Mouse (Mus musculus): Measurements from ENCODE around the gene Ctse. TPM values are rescaled to one million over a fixed set of nuclear protein-coding genes. Genes with fewer than 3 reads are reported as not detected.

Ctse gene
- total RNA-seq, 4 experiments from 2014 or later: 0.27 to 1.3 (median 0.80) TPM

DNA sequence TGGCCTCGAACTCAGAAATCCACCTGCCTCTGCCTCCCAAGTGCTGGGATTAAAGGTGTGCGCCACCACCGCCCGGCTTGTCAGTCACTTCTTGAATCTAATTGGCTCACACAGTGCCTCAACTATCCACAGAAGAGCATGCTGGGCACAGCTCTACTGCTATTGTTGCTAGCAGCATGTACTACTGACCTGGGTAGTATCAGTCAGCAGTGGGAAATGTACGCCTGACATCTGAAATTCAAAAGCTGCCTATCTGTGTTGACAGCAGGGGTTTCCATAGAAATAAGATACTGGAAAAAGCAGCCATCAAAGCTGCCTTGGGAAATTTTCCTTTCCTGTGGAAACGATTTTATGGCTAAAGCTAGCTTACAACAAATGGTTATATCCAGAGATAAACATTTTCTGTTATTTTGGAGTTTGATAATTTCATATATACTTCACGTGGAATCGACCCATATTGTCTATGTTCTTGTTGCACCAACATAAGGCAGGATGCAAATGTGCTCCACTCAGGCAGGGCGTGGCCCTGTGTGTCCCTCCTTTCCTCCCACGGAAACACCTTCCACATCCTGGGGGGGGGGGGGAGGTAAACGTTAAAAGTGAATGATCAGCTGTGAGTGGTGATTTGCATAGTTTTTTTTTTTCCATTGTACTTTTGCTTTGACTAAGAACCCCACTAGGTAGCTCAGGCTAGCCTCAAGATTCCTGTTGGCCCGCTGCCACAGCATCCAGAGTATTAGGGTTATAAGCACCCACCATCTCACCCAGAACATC is 14.8 kb downstream of the Ctse start:
- DNase-seq (ENCODE audit: low spot score): no peak

DNA sequence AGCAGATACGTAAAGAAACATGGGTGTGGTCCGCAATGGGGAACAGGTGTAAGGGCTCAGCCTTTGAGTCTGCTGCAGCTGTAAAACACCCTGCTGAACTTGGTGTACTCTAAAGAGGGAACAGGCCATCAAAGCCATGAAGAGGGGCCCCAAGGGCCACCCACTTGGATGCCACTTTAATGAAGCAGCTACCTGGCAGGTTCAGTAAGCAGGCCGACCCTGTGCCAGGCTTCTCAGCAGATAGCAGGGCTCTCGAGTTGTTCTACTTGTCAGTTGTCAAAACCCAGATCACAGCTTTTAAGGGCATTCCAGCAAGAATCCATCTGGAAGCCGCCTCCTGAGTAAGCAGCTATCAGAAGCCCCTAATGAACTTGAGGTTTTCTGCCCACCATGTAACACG is 17.5 kb downstream of the Ctse start:
- no peak for DNase-seq (ENCODE audit: low spot score)

DNA sequence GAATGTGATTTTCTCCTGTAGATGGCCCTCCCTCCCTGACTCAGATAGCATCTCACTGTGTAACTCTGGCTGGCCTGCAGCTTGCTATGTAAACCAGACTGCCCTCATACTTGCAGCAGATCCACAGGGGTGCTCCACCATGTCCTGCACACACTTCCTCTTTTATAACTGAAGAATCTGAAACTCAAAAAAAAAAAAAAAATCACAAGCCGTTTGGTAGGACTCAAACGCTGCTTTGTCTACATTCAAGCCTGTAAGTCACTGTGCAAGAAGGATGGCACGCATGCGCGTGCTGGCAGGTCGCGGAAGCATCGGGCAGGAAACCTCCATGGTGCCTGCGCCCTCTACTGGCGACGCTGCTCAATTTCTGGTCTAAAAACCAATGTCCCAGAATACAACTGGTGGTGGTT is 19.8 kb downstream of the Ctse start:
- DNase-seq (ENCODE audit: low spot score): peak; percentile 84

DNA sequence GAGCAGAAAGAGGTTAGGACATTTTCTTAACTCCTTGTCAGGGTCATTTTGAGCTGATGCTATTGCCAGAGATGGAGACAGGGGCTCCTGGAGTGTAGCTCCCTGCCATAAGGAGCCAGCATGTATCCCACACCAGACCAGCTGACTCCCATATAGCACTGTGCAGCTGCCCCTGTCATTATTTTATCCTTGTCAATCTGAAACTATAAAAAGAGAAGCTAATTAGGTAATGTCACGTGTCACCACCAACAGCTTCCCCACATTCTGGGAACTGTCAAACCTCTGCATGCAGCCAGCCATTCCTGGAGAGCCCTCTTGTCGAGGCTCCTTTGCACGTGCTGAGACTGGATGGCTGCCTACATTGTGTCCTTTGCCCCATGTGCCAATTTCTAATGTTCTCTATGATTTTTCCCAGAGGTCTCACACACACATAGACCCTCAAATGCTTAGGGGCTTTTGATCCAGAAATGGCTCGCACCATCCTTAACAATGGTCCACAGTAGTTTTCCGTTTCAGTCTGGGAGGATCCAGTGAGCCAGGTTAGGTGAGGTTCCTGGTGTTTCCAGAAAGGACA is 21.5 kb downstream of the Ctse start:
- no peak for DNase-seq (ENCODE audit: low spot score)

DNA sequence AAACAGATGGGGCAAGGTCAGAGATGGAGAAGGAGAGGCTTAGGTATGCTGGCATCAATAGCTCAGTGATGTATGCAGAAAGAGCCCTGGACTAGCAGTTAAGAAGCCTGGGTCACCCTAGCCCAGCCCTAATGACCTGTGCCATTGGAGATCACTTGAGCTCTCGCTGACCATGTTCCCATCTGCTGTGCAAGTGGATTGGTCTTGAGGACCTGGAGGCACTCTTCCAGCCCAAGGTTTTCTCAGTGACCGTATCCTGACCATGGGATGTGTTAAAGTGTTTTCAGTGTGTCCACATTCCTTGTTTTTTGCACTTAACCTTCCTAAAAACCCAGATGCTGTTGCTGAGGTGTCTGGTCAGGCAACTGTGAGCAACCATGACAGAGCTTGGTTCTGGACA is 22.2 kb downstream of the Ctse start:
- no peak for DNase-seq (ENCODE audit: low spot score)

DNA sequence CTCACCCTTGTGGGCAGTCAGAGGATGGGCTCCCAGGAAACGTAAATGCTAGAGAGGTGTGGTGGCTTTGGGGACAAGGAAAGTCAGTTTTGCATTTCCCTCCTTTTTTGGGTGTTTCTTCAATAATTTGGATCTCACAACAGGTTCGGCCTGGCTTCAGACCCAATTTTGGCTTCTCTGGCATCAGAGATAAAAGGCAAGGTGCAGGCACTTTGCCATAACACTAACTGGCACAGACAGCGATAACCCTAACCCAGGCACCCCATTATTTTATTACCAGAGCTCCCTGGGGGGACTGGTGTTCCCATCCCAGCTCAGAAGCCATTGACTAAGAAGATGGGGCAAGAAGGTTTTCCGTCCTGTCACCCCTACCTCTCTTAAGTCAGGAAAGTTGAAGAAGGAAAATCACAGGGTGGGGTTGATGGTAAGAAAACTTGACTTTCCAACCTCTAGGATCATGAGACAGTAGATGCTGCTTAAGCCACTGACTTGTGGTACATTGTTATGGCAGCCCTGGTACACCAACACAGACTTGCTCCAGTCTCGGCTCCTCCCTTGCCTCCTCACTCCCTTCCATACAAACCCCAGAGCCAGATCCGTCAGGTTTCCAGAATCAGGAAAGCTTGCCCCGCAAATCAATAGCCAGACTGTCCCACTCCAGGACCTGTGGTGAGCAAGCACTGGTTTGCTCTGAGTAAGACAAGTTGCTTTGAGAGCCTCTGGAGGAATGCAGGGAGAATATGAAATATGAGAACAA is 22.8 kb downstream of the Ctse start:
- DNase-seq (ENCODE audit: low spot score): no peak

DNA sequence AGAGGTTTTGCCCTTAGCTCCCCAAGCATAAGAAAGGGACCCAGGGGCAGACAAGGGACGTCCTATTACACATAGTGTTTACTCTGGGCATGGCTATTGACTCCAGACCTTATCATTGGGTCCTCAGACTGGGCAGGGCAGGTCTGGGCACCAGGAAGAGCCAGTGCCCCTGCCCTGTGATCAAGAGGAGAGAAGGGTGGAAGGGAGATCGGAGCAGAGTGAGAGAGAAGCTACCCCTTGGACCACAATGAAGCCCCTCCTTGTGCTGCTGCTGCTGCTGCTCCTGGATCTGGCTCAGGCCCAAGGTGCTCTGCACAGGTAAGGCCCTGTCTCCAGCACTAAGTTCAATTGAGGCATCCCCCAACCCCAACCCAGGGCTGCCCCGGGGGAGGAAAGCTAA is 23.6 kb downstream of the Ctse start:
- DNase-seq (ENCODE audit: low spot score): no peak

DNA sequence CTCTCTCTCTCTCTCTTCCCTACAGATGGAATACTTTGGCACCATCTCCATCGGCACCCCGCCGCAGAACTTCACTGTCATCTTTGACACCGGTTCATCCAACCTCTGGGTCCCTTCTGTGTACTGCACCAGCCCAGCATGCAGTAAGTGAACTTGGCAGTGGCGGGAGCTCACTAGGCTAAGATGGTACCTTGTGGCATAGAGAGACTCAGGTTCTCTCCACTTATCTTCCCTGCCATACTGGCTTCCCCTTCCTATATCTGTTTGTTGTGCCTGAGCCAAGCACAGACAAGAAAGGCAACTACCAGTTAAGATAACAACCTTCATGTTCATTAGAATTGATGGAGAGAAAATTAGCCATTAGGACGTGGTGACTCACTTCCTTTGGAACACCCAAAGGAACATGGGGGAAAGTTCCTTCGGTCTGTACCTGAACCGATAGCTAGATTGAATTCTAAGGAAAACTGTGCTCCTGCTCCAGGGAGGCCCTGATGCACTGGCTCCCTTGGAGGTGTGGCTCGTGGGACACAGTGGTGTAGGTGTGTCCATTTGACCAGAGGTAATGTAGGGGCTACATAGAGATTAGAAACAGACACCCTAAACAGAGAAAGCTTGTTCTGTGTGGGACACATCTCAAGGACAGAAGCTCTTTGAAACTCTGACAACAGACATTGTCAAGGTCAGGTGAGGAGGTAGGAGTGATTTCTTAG is 25.3 kb downstream of the Ctse start:
- no peak for DNase-seq (ENCODE audit: low spot score)

DNA sequence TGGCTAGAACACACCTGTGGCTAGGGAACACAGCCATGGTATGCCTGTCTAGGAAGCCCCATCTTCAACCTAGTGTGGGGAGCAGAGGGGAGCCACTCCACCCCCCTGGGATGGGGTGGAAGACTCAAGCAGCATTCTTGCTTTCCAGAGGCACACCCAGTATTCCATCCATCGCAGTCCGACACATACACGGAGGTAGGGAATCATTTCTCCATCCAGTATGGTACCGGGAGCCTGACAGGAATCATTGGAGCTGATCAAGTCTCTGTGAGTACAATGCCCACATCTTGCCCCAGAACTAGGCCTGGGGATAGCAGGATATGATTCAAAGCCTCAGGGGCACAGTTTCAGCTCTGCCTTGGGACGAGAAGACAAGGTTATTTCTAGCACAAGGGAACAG is 26.0 kb downstream of the Ctse start:
- no peak for DNase-seq (ENCODE audit: low spot score)

DNA sequence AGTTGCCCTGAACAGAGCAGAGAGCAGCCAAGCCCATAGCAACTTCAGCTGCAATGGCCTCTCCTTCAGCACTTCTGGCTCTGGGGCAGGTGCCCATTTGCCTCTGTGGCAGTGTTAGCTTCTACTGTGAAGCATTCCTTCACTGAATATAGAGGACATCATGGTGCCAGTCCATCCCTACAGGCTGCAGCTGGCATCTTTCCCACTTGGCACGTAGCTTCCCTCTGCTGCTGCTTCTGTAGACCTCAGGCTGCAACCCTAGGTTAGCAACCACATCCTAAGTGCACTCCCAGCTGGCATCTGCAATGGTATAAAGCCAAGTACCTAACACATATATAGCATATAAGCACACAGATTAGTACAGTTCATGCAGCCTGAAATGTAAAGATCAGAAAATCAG is 27.8 kb downstream of the Ctse start:
- no peak for DNase-seq (ENCODE audit: low spot score)

DNA sequence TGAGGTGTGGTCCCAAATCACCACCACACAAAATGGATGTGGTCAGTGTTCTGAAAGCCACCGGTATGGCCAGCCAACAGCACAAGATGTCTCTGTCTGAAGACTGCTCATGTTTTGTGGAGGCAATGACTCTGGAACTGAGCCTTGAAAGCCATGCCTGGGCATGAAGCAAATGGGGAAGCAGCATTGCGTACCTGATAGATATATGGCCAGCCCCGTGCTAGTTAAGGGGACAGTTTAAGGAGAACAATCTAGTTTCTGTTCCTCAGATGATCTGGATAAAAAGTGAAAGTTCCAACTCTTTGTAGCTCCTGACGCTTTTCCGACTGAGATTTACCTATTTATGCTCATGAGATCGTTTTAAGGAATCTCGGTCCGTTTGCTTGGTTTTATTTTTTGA is 33.0 kb downstream of the Ctse start:
- no peak for DNase-seq (ENCODE audit: low spot score)

DNA sequence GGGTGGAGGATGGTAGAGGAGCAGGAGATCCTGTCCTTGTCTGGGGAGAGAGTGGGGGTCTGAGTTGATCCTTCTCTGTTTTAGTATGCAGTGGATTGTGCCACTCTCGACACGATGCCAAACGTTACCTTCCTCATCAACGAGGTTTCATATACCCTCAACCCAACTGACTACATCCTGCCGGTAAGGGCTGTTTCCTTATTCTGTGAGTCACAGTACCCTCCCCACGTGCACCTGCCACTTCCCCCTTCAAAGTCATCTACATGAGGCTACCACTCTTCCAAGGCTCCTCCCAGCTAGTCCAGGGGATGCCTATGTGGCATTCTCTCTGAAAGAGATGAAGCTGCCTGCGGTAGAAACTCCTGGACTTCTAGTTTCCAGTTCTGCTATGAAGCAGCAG is 34.3 kb downstream of the Ctse start:
- no peak for DNase-seq (ENCODE audit: low spot score)

DNA sequence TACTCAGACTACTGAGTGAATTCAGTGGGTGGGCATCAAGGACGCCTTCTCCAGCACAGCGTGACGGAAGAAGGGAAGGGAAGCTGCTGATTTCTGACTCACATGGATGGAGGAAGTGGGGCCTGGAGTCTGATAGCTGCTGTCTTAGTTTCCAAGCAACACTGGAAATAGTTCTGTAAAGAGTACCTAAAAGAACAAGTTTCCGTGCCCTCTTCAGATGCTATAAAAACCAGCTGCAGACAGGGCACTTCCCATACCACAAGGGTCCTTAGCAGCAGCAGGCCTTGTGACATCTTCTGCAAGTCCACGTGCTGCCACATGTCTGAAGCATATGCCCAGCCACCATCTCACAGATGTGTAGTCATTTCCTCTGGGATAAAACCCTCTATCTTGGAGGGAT is 41.5 kb downstream of the Ctse start:
- DNase-seq (ENCODE audit: low spot score): no peak

DNA sequence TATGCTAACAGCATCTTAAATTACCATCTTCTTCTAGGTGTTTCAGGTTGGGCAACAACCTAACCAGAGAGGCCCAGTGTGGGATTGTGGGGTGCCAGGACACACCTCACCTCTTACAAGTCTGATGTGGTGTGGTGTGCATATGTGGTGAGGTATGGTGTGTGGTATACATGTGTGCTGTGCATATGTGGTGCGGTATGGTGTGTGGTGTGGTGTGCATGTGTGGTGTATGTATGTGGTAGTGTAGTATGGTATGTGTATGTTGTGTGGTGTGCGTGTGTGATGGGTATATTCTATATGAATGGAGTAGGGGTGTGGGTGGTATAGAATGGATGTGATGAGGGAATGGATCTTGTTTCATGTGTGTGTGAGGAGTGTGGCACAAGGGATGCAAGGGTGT is 49.6 kb downstream of the Ctse start:
- DNase-seq (ENCODE audit: low spot score): no peak

DNA sequence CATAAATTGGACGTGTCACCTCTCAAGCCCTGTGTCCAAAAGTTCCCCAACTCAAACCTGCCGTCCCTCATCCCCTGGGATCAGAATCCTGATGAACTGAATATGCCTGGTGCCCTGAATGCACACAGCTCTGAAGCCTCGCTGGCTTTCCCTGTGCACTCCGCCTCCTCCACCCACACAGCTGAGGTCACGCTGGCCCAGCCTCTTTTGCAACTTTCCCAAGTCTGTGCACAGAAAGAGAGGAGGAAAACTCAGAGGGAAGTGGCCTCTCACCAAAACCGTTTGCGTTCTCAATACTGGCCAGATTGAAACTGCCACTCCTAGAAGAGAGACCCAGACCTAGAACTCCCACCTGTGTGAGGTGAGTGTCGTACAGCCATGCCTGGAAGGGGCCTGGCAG is 50.4 kb downstream of the Ctse start, which contains the start of gene Rab7b:
TSS of gene Rab7b (plus strand) at position 221 of the 400 bp plus-strand sequence.
- peak; percentile 71 for DNase-seq (ENCODE audit: low spot score)

DNA sequence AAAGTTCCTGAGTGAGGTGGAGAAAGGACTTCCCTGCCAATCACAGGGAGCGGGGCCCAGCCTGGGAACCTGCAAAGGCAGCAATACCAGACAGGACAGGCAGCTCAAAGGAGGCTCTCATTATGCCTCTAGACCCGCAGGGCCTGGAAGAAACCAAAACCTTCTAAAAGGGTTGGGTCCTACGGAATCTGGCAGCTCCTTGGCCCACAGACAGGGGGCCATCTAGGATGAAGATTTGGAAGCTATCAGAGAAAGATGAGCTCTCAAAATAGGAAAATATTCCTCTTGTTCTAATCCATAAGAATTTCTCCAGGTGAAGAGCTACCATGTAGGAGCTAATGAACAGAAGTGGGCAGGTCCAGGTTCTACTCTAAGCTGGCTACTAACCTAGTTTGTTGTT is 50.9 kb downstream of the Ctse start:
- no peak for DNase-seq (ENCODE audit: low spot score)

DNA sequence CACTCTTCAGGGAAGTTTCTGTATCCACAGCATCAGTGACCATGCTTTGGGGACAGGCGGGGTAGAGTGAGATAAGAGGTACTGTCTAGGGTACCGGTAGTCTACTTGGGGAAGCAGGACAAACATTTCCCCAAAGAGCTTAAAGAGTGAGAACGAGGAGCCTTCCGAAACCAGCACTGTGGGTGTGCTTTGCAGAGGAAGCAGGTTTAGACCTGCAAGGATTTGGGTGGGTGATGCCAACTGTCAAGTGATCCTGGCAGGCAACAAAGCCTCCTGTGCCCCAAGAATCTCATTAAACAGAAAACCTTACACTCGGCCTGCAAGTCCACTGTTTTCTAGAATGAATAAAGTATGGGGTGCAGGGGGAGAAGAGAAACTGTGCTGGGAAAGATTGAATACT is 51.8 kb downstream of the Ctse start:
- no peak for DNase-seq (ENCODE audit: low spot score)

DNA sequence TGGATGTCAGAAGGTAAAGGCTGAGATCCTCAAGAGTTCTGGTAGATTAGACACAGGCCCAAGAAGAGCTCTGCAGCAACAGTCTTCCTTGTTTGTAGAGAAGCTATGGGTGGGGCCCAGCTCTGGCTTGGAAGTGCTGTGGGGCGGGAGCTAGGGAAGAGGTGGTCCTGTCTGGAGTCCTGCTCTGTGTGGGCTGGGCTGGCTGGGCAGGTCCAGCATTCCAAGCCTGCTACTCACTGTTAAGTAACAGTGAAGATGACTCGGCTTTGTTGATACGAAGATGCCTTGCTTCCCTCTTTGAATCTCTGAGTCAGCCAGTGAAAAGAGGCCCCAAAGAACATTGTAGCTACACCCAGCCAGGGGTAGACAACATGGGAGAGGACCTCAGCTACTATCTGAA is 52.3 kb downstream of the Ctse start:
- peak; percentile 67 for DNase-seq (ENCODE audit: low spot score)

DNA sequence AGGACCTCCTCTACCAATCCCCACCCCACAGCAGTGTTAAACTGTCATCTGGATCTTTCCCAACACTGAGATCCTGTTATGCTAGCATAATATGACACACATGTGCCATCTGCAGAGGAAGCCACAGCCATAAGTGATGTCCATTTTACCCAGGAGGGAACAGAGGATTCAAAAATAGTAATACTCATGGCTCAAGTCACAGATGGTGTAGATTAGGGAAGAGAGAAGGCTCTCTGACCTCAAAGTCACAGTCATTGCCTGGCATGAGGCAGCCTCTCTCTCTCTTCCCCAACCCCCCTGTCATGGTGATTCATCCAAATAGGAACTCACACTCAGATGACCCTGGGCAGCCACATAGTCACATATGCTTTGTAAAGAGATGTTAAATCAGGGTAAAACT is 53.2 kb downstream of the Ctse start:
- DNase-seq (ENCODE audit: low spot score): peak; percentile 52

DNA sequence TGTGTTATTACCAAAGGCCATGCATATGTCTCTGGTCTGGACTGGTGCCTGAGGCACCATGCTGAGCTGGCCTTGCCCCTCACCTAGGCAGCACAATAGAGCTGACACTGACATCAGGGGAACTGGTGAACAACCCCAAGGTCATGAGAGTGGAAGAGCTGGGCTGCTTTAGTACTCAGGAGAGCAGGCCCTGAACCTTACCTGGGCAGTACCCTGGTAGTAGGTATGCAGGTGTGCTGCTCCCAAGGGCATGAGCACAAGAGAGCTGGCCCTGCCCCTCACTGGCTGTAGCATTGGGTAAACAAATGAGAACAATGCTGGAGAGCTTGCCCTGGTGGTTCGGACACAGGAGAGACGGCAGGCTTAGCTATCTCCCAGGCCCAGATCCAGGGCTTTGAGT is 57.2 kb downstream of the Ctse start:
- no peak for DNase-seq (ENCODE audit: low spot score)

DNA sequence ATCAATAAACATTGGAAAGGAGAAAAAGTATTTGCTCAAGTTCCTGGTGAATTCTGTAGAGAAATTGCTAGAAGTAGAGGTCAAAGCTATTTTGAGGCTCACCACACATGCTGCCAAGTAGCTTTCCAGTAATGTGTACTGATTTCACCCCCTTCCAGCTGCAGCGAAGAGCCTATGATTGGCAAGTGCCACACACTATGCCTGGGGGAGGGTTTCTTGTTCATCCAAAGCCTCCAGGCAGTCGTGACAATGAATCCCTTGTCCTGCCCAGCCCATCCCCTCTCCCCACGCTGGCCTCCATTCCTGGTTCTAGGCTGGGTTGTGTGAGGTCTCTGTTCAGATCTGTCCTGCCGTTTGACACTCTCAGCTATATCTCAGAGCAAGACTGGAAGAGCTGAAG is 58.2 kb downstream of the Ctse start:
- no peak for DNase-seq (ENCODE audit: low spot score)

DNA sequence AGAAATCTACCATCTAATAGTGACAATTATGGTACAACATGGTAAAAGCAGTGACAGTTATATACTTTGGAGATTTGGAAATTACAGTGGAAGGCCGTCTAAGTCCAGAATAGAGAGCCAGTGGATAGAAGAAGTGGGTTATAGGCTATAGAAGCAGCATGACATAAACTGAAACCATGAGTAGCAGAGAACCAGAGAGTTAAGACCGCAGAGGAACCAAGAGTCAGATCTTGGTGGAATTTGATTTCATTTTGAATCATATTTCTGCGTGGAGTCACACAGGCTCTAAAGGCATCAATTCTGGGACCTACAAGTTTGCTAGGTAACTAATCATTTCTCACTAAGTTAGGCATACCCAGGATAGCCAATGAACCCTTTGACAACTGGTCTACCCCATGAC is 60.7 kb downstream of the Ctse start:
- no peak for DNase-seq (ENCODE audit: low spot score)
